Mouse (Mus musculus) intestine, embryonic 14.5 days (tissue): ENCODE data around the gene Pgam2. TPM values are rescaled to one million over a fixed set of nuclear protein-coding genes. Genes with fewer than 3 reads are reported as not detected.
A peak's percentile ranks its signal among the peaks of the same experiment; 100 is the strongest.
"Not testable (repeated sequence)": the region's sequence is repeated elsewhere in the genome, so short reads cannot be mapped to it uniquely, and the experiment has no call there.

Experiments
- ATAC-seq: fragments of 200-750 bp; cut with Nextera tagmentation; replicated peaks from 2 replicates; pipeline ENCODE4 v1.8.0; 2017; ENCODE audit warnings: low read depth, moderate number of reproducible peaks, moderate TSS enrichment, moderate library complexity; ENCODE audit not compliant: low FRiP score, low TSS enrichment
- DNase-seq: peaks from one replicate; pipeline ENCODE4 v3.0.0-alpha.2; 2018; ENCODE audit warnings: low spot score
- H3K27ac ChIP-seq: fragments of 300-500 bp; sonication (generic); 2 replicates; pipeline ENCODE4 v1.5.1; 2014; ENCODE audit warnings: low read depth, mild to moderate bottlenecking, control low read depth
- H3K27me3 ChIP-seq: fragments of 300-500 bp; sonication (generic); replicated peaks from 2 replicates; pipeline ENCODE4 v1.6.1; 2014; ENCODE audit warnings: low read length, control low read depth; ENCODE audit not compliant: control insufficient read depth, insufficient read depth
- H3K36me3 ChIP-seq: fragments of 300-500 bp; sonication (generic); 2 replicates; pipeline ENCODE4 v1.6.1; 2014; ENCODE audit warnings: low read length, control low read depth; ENCODE audit not compliant: control insufficient read depth, insufficient read depth
- H3K4me1 ChIP-seq: fragments of 300-500 bp; sonication (generic); replicated peaks from 2 replicates; pipeline ENCODE4 v1.6.1; 2014; ENCODE audit warnings: low read length, control low read depth, mixed read lengths; ENCODE audit not compliant: control insufficient read depth, insufficient read depth
- H3K4me2 ChIP-seq: fragments of 300-500 bp; sonication (generic); 2 replicates; pipeline ENCODE4 v1.6.1; 2014; ENCODE audit warnings: low read length
- H3K4me3 ChIP-seq: fragments of 300-500 bp; sonication (generic); 2 replicates; pipeline ENCODE4 v1.5.1; 2014; ENCODE audit warnings: low read depth, low read length, control low read depth, mixed read lengths
- H3K9ac ChIP-seq: fragments of 300-500 bp; sonication (generic); 2 replicates; pipeline ENCODE4 v1.6.1; 2014; ENCODE audit warnings: mild to moderate bottlenecking, low read length
- H3K9me3 ChIP-seq: fragments of 300-500 bp; sonication (generic); 2 replicates; pipeline ENCODE4 v1.6.1; 2016; ENCODE audit warnings: low read length, control low read depth; ENCODE audit not compliant: control insufficient read depth
- WGBS: fragments of 180-500 bp; shearing (Covaris S2); extraction: QIAGEN DNeasy Blood & Tissue Kit; methylation state at CpG from one replicate; pipeline ENCODE4 v1.1.7; 2014; 5-methylcytosine and 5-hydroxymethylcytosine counted together
- polyA plus RNA-seq: library from polyadenylated mRNA; unstranded; fragments of >200 nt; fragmentation: Nextera tagmentation; extraction: Ambion mirVana; gene quantifications from 2 replicates; pipeline ENCODE4 v1.2.1, GENCODE M21; 2014

Pgam2 gene
- polyA plus RNA-seq, 1 experiment from 2014 or later: 2.4 TPM

DNA sequence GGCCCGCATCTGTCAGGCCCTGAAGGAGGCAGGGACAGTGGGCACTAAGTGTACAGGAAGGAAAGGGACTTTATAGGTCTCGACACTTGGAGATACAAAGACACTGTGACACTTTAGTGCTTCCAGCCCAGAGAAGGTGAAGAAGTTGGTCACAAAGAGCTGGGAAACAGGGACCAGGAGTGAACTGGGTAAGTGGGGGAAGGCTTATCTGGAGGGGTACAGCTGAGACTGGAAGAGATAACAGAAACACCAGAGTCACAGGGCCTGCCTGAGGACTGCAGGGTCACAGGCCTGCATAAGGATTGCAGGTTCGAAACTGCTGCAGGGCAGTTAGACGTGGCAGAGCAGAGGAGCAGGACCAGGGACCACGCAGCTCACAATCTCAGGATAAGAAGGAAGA lies 24.4 kb upstream of the Pgam2 start:
- no peak overlapping the region for H3K4me2 ChIP-seq
- no peak for ATAC-seq
- no peak overlapping the region for H3K9ac ChIP-seq
- no peak for DNase-seq
- H3K27me3 ChIP-seq: no peaks in the 10 kb centered on the region
- no peaks in the 10 kb centered on the region for H3K4me1 ChIP-seq
- WGBS: 84% methylated on average over 5 of the region's 5 CpGs
- H3K27ac ChIP-seq: no peak overlapping the region
- no peak overlapping the region for H3K4me3 ChIP-seq
- no peaks in the 10 kb centered on the region for H3K9me3 ChIP-seq
- peaks cover 36% of the 10 kb centered on the region for H3K36me3 ChIP-seq

DNA sequence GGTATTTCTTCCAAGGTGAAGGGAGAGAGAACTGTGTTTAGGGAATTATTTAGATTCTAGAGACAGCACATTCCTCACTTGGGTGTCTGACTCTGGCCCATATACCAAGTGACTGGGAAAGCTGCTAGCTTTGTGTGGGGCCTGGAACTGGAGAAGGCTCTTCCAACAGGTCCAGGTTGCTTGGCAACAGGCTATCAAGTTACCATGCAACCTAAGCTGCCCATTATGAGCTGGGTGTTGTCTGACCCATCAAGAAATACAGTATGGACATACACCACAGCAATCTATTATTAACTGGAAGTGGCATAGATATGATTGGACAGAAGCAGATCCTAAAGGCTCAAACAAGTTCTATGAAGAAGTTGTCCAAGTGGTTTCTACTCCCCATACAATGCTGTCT lies 21.9 kb upstream of the Pgam2 start:
- Histone ChIP-seq H3K27me3 (no peaks in the 10 kb centered on the region), H3K4me3 (no peak overlapping the region), H3K4me2 (no peak overlapping the region), H3K36me3 (peaks cover 14% of the 10 kb centered on the region), H3K9me3 (no peaks in the 10 kb centered on the region), H3K4me1 (no peaks in the 10 kb centered on the region), H3K9ac (no peak overlapping the region), H3K27ac (no peak overlapping the region)
- DNase-seq (no peak), ATAC-seq (no peak)

DNA sequence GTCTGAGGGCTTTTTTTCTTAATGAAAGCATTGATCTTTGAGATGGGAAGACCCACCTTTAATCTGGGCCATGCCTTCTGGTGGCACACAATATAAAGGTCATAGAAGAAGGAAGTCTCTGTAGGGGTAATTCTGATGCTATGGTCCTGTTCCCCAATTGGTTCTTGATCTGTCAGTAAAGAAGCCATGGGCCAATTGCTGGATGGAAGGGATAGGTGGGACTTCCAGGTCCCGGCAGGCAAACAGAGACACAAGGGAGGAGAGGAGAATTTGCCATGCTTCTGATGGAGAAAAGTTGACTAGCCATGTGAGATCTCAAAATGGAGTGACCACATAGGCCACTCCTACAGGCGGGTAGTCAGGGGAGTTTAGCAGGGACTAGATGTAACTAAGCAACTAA lies 15.7 kb upstream of the Pgam2 start:
- no peak overlapping the region for H3K9ac ChIP-seq
- H3K9me3 ChIP-seq: no peaks in the 10 kb centered on the region
- DNase-seq: no peak
- no peaks in the 10 kb centered on the region for H3K4me1 ChIP-seq
- H3K4me2 ChIP-seq: no peak overlapping the region
- H3K27me3 ChIP-seq: no peaks in the 10 kb centered on the region
- H3K36me3 ChIP-seq: no peaks in the 10 kb centered on the region
- ATAC-seq: no peak
- WGBS: 69% methylated on average over 2 of the region's 2 CpGs
- no peak overlapping the region for H3K27ac ChIP-seq
- H3K4me3 ChIP-seq: no peak overlapping the region

DNA sequence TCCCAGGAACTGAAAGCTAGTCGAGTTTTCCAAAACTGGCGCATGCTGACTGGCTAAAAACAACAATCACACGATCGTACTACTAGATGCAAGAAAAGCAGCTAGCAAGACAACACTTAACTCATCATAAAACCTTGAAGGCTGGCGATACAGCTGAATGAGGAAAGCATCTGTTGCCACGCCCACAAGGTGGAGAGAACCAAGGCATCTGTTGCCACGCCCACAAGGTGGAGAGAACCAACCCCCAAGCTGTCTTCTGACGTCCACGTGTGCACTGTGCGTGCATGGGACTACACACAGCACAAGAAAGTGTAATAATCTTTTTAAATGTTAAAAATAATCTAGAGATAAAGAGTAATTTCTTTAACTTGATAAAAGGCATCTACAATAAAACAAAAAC lies 9.8 kb upstream of the Pgam2 start:
- no peaks in the 10 kb centered on the region for H3K36me3 ChIP-seq
- 76% methylated on average over 10 of the region's 10 CpGs for WGBS
- H3K9ac ChIP-seq: no peak overlapping the region
- no peak overlapping the region for H3K4me3 ChIP-seq
- H3K27ac ChIP-seq: no peak overlapping the region
- no peak overlapping the region for H3K4me2 ChIP-seq
- DNase-seq: no peak
- ATAC-seq: no peak
- no peaks in the 10 kb centered on the region for H3K27me3 ChIP-seq
- H3K9me3 ChIP-seq: 0 out of 2 replicates have a peak, but pooled peaks cover 3% of the 10 kb centered on the region
- no peaks in the 10 kb centered on the region for H3K4me1 ChIP-seq

DNA sequence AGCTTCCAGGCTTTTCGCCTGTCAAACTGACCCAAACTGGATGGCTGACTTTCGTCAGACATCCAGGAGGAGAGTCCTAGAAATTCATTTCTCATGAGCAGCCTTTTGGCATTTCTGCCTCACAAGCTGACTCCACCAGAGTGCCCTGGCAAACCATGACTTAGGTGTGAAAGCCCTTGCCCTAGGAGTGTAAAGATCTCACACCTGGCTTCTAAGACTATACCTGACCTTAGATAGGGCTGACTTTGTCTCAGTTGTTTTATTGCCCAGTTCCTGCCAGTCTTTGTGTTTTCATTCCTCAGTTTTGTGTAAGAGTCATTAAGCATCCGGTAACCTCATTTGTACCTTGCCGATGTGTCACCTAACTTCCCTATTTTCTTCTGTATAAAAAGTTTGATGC lies 6.0 kb upstream of the Pgam2 start:
- not testable (repeated sequence) for H3K27ac ChIP-seq, ATAC-seq, H3K4me2 ChIP-seq, H3K36me3 ChIP-seq, H3K4me3 ChIP-seq, DNase-seq, H3K27me3 ChIP-seq, H3K9me3 ChIP-seq, H3K9ac ChIP-seq, H3K4me1 ChIP-seq
- WGBS: 81% methylated on average over 4 of the region's 4 CpGs

DNA sequence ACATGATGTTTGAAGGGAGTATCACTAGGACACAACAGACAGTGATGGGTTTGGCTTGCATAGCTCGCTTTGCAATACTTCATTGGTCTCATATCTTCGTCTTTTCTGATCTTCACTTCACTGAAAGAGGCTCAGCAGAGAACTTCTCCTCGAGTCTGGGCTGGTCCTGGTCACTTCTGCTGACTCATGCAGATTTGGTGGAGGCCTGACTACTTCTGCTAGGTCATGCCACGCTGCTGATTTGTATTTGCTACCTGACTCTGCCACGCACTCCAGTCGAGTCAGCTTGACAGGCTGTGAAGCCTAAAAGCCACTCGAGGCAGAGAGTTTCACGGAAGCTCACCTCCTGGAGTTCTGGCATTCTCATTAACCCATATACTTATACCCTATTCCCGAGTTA lies 4.4 kb upstream of the Pgam2 start:
- DNase-seq (no peak), ATAC-seq (no peak)
- Histone ChIP-seq H3K4me1 (peaks cover 4% of the 10 kb centered on the region; the same call in 1 of the 2 replicates), H3K27me3 (no peaks in the 10 kb centered on the region), H3K4me2 (no peak overlapping the region), H3K9ac (no peak overlapping the region), H3K36me3 (no peaks in the 10 kb centered on the region), H3K9me3 (no peaks in the 10 kb centered on the region), H3K4me3 (no peak overlapping the region), H3K27ac (no peak overlapping the region)
- WGBS: 85% methylated on average over 9 of the region's 9 CpGs

DNA sequence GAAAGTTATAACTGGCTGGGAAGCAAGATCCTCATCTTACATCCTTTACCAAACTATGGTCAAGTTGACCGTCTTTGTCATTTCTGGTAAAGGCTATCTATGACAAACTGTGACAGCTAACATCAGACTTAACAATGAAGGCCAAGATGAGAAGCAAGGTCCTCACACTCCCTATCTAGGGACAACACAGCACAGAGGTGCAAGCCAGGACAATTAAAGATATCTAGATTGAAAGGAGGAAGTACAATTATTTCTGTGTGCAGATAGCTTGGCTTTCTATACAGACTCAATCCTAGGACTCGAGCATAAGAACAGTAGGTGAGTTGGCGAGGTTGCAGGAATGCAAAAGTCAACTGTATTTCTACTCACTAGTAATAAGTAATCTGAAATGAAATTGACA lies 2.2 kb upstream of the Pgam2 start:
- H3K27ac ChIP-seq: no peak overlapping the region
- H3K9me3 ChIP-seq: no peaks in the 10 kb centered on the region
- H3K4me3 ChIP-seq: no peak overlapping the region
- DNase-seq (no peak), ATAC-seq (no peak)
- WGBS: 91% methylated on average over 3 of the region's 3 CpGs
- H3K36me3 ChIP-seq: peaks cover 6% of the 10 kb centered on the region; the same call in 1 of the 2 replicates
- no peak overlapping the region for H3K9ac ChIP-seq
- H3K4me2 ChIP-seq: no peak overlapping the region
- peaks cover 6% of the 10 kb centered on the region; the same call in 1 of the 2 replicates for H3K4me1 ChIP-seq
- H3K27me3 ChIP-seq: no peaks in the 10 kb centered on the region

DNA sequence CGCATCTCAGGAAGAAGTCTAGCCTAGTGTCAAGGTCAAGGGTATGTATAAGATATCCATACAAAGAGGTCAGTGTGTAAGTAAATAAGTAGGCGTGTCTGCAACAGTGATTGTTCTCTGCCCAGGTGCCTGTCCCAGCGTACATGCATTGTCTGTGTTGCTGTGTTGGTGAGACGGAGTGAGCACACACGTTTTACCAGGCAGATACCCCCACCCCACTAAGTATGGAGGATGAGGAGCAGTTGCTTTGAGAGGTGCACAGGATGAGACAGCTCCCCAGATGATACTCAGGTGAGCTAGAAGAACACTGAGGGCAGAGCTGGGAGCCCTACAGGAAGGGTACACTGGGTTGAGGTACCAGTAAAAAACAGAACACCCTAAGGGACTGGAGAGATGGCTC lies 641 bp upstream of the Pgam2 start:
- DNase-seq (no peak), ATAC-seq (no peak)
- WGBS: 62% methylated on average over 5 of the region's 5 CpGs
- no peak overlapping the region for H3K4me2 ChIP-seq
- peaks cover 22% of the 10 kb centered on the region for H3K36me3 ChIP-seq
- no peak overlapping the region for H3K4me3 ChIP-seq
- peaks cover 6% of the 10 kb centered on the region; the same call in 1 of the 2 replicates for H3K4me1 ChIP-seq
- no peak overlapping the region for H3K9ac ChIP-seq
- no peaks in the 10 kb centered on the region for H3K27me3 ChIP-seq
- no peaks in the 10 kb centered on the region for H3K9me3 ChIP-seq
- no peak overlapping the region for H3K27ac ChIP-seq

DNA sequence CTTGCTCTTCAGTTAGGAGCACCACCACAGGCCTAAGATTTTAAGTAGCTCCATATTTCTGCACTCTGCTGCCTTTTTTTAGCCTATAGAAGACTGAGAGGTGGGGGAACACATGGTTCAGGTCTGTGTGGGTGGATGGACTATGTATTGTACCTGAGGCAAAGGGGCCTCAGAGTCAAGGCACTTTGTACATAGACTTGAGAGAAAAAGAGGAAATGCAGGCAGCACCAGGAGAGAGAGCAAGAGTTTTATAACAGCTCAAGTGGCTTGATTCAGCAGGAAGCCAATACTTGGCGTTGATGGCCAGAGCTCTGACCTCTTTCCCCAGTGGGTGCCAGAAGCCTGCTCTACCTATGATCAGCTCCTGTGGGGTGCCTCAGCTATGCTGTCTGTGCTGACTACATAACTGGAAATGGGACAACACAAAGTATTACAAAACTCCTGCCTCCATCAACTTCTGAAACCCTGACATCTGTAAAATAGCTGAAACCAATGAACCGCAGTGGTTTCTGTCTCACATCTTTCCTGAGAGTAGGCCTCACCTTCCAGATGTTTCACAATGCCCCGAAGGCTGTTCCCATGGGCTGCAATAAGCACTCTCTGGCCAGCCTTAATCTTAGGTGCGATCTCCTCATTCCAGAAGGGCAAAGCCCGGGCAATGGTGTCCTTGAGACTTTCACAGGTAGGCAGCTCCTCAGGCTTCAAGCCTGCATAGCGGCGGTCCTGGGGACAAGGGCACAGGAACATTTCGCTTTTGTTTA lies 896 bp downstream of the Pgam2 start:
- peaks cover 6% of the 10 kb centered on the region; the same call in 1 of the 2 replicates for H3K4me1 ChIP-seq
- no peak overlapping the region for H3K4me3 ChIP-seq
- no peaks in the 10 kb centered on the region for H3K9me3 ChIP-seq
- 68% methylated on average over 8 of the region's 8 CpGs for WGBS
- H3K27ac ChIP-seq: no peak overlapping the region
- DNase-seq: no peak
- H3K4me2 ChIP-seq: no peak overlapping the region
- H3K9ac ChIP-seq: no peak overlapping the region
- H3K36me3 ChIP-seq: peaks cover 35% of the 10 kb centered on the region
- peak; percentile 48; the same call in 1 of the 2 replicates for ATAC-seq
- no peaks in the 10 kb centered on the region for H3K27me3 ChIP-seq
